Mouse (Mus musculus) midbrain, embryonic 16.5 days (tissue): ENCODE data around the gene Map2k5. TPM values are rescaled to one million over a fixed set of nuclear protein-coding genes. Genes with fewer than 3 reads are reported as not detected.

ENCODE experiments used
- ATAC-seq: fragments of 200-750 bp; cut with Nextera tagmentation; 2 replicates; pipeline ENCODE4 v1.8.0; 2017; ENCODE audit warnings: moderate TSS enrichment
- H3K27ac ChIP-seq: fragments of 300-500 bp; sonication (generic); 2 replicates; pipeline ENCODE4 v1.5.1; 2014; ENCODE audit warnings: mild to moderate bottlenecking, low read length, mixed read lengths
- H3K27me3 ChIP-seq: fragments of 300-500 bp; sonication (generic); 2 replicates; pipeline ENCODE4 v1.6.1; 2014; ENCODE audit warnings: low read depth, low read length, mixed read lengths; ENCODE audit not compliant: control insufficient read depth, insufficient read depth
- H3K36me3 ChIP-seq: fragments of 300-500 bp; sonication (generic); 2 replicates; pipeline ENCODE4 v1.6.1; 2014; ENCODE audit warnings: mild to moderate bottlenecking, low read length, moderate library complexity, mixed read lengths; ENCODE audit not compliant: control insufficient read depth, insufficient read depth
- H3K4me1 ChIP-seq: fragments of 300-500 bp; sonication (generic); 2 replicates; pipeline ENCODE4 v1.6.1; 2014; ENCODE audit warnings: mild to moderate bottlenecking, low read length, mixed read lengths; ENCODE audit not compliant: control insufficient read depth, insufficient read depth
- H3K4me2 ChIP-seq: fragments of 300-500 bp; sonication (generic); 2 replicates; pipeline ENCODE4 v1.6.1; 2014; ENCODE audit warnings: mild to moderate bottlenecking, low read length, mixed read lengths
- H3K4me3 ChIP-seq: fragments of 300-500 bp; sonication (generic); 2 replicates; pipeline ENCODE4 v1.5.1; 2014; ENCODE audit warnings: low read depth, mild to moderate bottlenecking, low read length, moderate library complexity, mixed read lengths
- H3K9ac ChIP-seq: fragments of 300-500 bp; sonication (generic); 2 replicates; pipeline ENCODE4 v1.6.1; 2014; ENCODE audit warnings: low read depth, low read length, mixed read lengths
- H3K9me3 ChIP-seq: fragments of 300-500 bp; sonication (generic); replicated peaks from 2 replicates; pipeline ENCODE4 v1.6.1; 2014; ENCODE audit warnings: mild to moderate bottlenecking, low read length, mixed read lengths; ENCODE audit not compliant: control insufficient read depth, poor library complexity, severe bottlenecking
- WGBS: fragments of 180-500 bp; shearing (Covaris S2); extraction: QIAGEN DNeasy Blood & Tissue Kit; methylation state at CpG from one replicate; pipeline ENCODE4 v1.1.7; 2014; 5-methylcytosine and 5-hydroxymethylcytosine counted together
- polyA plus RNA-seq: library from polyadenylated mRNA; unstranded; fragments of >200 nt; fragmentation: Nextera tagmentation; extraction: Ambion mirVana; gene quantifications from 2 replicates; pipeline ENCODE4 v1.2.1, GENCODE M21; 2015

The Map2k5 gene
- polyA plus RNA-seq, 1 experiment from 2014 or later: 31.2 TPM

DNA sequence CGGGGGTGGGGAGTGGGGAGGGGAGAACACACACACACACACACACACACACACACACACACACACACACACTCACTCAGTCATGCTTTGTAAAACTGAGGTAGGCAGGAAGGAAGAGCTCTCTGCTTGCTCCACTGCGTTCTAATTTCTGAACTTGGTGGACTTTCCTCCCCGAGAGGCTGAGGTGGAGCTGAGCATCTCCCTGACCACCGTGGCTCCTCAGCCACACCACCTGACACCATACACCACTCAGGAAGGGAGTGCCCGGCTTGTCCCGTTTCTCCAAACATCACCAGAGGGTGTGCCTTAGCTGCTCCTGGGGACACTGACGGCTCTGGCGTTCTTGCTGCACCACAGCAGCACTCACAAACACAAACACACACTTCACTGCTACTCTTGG lies 199.4 kb downstream of the Map2k5 start:
- H3K4me1 ChIP-seq: peaks cover 18% of the 10 kb centered on the region
- 93% methylated on average over 8 of the region's 8 CpGs for WGBS
- no peak for ATAC-seq
- H3K9ac ChIP-seq: no peak overlapping the region
- H3K4me3 ChIP-seq: no peak overlapping the region
- H3K4me2 ChIP-seq: no peak overlapping the region
- H3K27me3 ChIP-seq: peaks cover 9% of the 10 kb centered on the region; the same call in 1 of the 2 replicates
- H3K9me3 ChIP-seq: no peaks in the 10 kb centered on the region
- no peak overlapping the region for H3K27ac ChIP-seq
- no peaks in the 10 kb centered on the region for H3K36me3 ChIP-seq

GRCm38 (mm10) chr9:63174001-63174721 lies 203.5 kb downstream of the Map2k5 start:
- no peaks in the 10 kb centered on the region for H3K36me3 ChIP-seq
- ATAC-seq: no peak
- H3K9ac ChIP-seq: no peak overlapping the region
- H3K4me1 ChIP-seq: no peaks in the 10 kb centered on the region
- H3K4me2 ChIP-seq: no peak overlapping the region
- peaks cover 2% of the 10 kb centered on the region; the same call in 1 of the 2 replicates for H3K27me3 ChIP-seq
- 84% methylated on average over 8 of the region's 8 CpGs for WGBS
- H3K27ac ChIP-seq: no peak overlapping the region
- no peak overlapping the region for H3K4me3 ChIP-seq
- no peaks in the 10 kb centered on the region for H3K9me3 ChIP-seq

DNA sequence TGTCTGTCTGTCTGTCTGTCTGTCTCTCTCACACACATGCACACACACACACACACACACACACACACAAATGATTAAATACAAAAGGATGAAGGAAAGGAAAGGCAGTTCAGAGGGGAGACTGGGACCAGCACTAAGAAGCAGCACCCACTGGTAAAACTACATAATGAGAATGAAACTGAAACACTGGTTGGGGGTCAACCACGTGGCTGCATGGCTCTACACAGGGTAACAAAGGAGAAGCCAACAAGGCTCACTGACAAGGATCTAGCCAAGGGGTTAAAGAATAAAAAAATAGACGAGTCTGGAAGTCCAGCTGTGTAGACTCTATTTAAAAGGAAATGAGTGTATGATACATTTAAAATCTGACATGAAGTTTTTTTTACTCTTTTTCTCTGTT lies 205.8 kb downstream of the Map2k5 start:
- no peaks in the 10 kb centered on the region for H3K9me3 ChIP-seq
- no peak overlapping the region for H3K27ac ChIP-seq
- no peaks in the 10 kb centered on the region for H3K4me1 ChIP-seq
- ATAC-seq: no peak
- 30% methylated on average over 2 of the region's 2 CpGs for WGBS
- H3K4me2 ChIP-seq: no peak overlapping the region
- no peaks in the 10 kb centered on the region for H3K36me3 ChIP-seq
- no peaks in the 10 kb centered on the region for H3K27me3 ChIP-seq
- no peak overlapping the region for H3K4me3 ChIP-seq
- no peak overlapping the region for H3K9ac ChIP-seq

- Histone ChIP-seq H3K4me3 (no peak overlapping the region), H3K9me3 (no peaks in the 10 kb centered on the region), H3K4me1 (no peaks in the 10 kb centered on the region), H3K27me3 (no peaks in the 10 kb centered on the region), H3K4me2 (no peak overlapping the region), H3K9ac (no peak overlapping the region), H3K27ac (no peak overlapping the region), H3K36me3 (no peaks in the 10 kb centered on the region)
- ATAC-seq: no peak
- whole genome bisulfite sequencing: 81% methylated on average over 1 of the region's 1 CpGs
These were observed 208.6 kb downstream of the Map2k5 start for GRCm38 (mm10) chr9:63169127-63169526.

DNA sequence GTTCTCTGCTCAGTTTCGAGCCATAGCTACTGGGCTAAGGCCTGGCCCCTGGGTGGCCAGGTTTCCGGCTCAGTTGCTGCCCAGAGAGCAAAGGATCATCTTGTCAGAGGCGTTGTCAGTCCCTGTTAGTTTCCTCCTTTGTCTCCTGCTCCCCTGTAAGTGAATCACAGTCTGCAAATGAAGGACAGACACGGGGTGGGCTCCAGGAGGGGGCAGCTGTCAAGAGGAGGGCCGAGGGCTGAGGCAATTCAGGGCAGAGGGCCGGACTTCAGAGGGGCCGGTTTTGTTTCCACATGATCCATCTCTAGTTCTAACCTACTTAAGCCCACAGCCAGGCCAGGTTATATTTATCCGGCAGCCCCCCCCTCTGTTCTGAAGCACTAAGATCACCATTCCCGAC lies 212.6 kb downstream of the Map2k5 start:
- no peak overlapping the region for H3K4me3 ChIP-seq
- H3K27ac ChIP-seq: no peak overlapping the region
- no peak overlapping the region for H3K4me2 ChIP-seq
- H3K9me3 ChIP-seq: no peaks in the 10 kb centered on the region
- no peak overlapping the region for H3K9ac ChIP-seq
- H3K4me1 ChIP-seq: no peaks in the 10 kb centered on the region
- H3K36me3 ChIP-seq: no peaks in the 10 kb centered on the region
- 27% methylated on average over 9 of the region's 9 CpGs for WGBS
- ATAC-seq: no peak
- no peaks in the 10 kb centered on the region for H3K27me3 ChIP-seq

- H3K36me3 ChIP-seq: no peaks in the 10 kb centered on the region
- H3K27me3 ChIP-seq: no peaks in the 10 kb centered on the region
- no peak overlapping the region for H3K4me2 ChIP-seq
- no peaks in the 10 kb centered on the region for H3K9me3 ChIP-seq
- ATAC-seq: no peak
- H3K9ac ChIP-seq: no peak overlapping the region
- no peak overlapping the region for H3K4me3 ChIP-seq
- 71% methylated on average over 8 of the region's 8 CpGs for WGBS
- no peak overlapping the region for H3K27ac ChIP-seq
- no peaks in the 10 kb centered on the region for H3K4me1 ChIP-seq
These were observed 213.9 kb downstream of the Map2k5 start for GRCm38 (mm10) chr9:63163756-63164155.

GRCm38 (mm10) chr9:63151949-63152348 lies 225.8 kb downstream of the Map2k5 start:
- H3K4me3 ChIP-seq: no peak overlapping the region

DNA sequence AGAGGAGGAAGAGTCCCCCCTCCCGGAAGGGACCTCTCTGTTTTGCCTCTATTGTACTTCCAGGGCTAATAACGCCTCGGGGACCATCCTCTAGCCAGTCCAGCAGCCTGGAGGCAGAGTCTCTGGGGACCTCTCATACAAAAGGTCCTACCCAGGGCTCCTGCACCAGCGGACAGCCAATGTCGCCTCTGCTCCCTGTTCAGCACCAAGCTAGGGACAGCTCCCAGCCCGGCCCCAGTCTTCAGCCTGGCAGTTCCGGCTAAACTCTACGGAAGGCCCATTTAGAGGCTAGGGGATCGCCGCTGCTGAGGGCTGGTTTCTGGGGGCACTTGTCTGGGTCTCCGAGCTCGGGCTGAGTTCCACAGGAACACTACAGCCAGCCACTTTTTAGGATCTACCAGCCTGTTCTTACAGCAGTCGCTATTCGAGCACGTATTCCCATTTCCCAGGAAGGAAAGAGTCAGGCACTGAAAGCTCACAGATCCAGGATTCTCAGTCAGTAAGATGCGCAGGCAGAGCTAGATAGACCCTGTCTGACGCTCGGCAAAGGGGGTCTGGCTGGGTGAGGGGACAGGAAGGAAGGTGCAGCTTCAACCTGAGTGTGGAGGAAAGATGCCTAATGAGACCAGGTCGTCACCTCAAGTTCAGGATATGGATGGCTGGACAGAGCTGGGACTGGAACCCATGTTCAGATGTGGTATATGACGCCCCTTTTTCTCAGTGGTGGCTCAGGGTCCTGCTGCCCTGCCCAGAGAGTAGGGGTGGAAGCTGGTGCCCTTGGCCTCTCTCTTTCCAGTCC lies 226.4 kb downstream of the Map2k5 start:
- no peaks in the 10 kb centered on the region for H3K36me3 ChIP-seq
- no peak overlapping the region for H3K4me2 ChIP-seq
- no peak overlapping the region for H3K9ac ChIP-seq
- no peaks in the 10 kb centered on the region for H3K9me3 ChIP-seq
- WGBS: 3% methylated on average over 20 of the region's 20 CpGs
- H3K27ac ChIP-seq: no peak overlapping the region
- peaks cover 17% of the 10 kb centered on the region for H3K4me1 ChIP-seq
- no peak overlapping the region for H3K4me3 ChIP-seq
- H3K27me3 ChIP-seq: peaks cover 64% of the 10 kb centered on the region
- no peak for ATAC-seq

More at GRCm38 (mm10) chr9:63151949-63152348, 225.8 kb downstream of the Map2k5 start:
- Histone ChIP-seq H3K9me3 (no peaks in the 10 kb centered on the region), H3K4me1 (peaks cover 14% of the 10 kb centered on the region), H3K9ac (no peak overlapping the region), H3K4me2 (no peak overlapping the region), H3K27me3 (peaks cover 61% of the 10 kb centered on the region), H3K27ac (no peak overlapping the region), H3K36me3 (no peaks in the 10 kb centered on the region)
- WGBS: 16% methylated on average over 14 of the region's 14 CpGs
- ATAC-seq: no peak
